Mouse (Mus musculus) right cerebral cortex, postnatal 10 days (tissue): Measurements from ENCODE around the gene Fstl4.

Source experiments
- DNase-seq, 2 experiments: peaks; one replicate each; pipeline ENCODE4 v3.0.0; 2021; ENCODE audit warnings: low spot score in 2 of 2

The Fstl4 gene

DNA sequence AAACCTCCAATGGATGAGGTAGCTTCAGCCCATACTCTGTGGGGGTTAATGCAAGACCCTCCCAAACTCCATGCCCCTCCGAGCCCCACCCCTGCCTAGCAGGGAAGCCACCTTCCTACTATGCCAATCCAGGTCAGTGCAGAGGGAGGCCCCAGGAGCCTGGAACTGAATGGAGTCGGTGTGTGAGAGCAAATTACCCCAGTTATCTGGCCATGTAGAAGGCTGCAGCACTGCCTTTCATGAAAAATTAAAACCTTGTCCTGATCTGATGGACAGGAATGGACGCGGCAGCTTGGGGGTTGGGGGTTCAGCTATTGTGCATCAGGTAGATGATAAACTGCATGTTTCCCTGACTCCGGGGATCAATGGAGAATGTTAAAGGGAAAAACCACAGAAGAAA, 139.7 kb downstream of the Fstl4 start:
- no peak for DNase-seq

DNA sequence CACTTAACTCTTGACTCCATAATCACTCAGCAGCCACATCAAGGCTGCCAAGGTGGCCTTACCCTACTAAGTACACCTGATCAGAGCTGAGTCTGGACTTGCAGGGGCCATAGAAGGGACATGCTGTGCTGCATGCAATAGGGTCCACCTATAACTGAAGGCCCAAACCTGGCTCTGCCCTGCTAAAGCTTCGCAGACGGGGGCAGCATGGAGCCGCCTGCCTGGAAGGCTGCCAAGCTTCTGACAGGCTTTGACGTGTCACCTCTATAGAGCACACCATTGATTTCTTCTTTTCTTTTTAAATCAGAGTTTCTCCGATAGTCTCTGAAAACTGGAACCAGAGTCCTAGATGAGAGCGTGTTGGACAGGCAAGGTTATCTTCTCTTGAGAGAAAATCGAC, 146.4 kb downstream of the Fstl4 start:
- peak in 1 of 2 experiments; percentile 43 for DNase-seq

DNA sequence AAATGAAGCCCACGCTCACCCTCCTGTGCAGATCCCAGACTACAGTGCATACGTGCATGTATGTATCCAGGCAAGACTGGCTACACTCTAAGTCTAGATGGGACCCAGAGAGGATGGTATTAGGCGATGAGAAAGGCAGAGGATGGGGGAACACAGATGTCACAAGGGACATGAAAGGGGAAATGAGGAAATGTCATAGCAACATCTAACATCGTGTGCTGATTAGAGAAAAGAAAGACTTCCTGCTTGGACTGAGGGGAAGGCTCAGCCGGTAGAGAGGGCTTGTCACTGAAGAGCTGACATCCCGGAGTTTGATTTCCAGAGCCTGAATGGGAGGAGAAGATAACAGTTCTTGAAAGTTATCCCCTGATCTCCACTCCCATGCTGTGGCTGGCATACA, 150.0 kb downstream of the Fstl4 start:
- DNase-seq, result no peak

DNA sequence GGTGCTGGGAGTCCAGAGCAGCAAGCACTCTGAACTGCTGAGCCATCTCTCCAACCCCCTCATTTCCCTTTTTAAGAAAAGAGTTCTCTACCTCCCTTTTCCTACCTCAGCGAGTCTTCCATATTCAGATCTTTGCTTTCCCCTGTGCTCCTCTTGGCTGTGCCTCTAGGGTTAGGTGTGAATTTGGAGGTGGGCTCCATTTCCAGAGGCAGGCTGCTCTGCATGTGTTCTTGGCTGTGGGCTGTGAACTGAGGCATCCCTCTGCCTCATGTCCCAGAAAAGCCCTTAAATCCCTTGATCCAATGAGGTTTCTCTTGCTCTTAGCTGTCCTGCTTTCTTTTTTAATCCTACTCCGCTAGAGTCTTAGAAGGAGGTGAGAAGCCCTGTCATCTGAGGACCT, 151.2 kb downstream of the Fstl4 start:
- no peak for DNase-seq

DNA sequence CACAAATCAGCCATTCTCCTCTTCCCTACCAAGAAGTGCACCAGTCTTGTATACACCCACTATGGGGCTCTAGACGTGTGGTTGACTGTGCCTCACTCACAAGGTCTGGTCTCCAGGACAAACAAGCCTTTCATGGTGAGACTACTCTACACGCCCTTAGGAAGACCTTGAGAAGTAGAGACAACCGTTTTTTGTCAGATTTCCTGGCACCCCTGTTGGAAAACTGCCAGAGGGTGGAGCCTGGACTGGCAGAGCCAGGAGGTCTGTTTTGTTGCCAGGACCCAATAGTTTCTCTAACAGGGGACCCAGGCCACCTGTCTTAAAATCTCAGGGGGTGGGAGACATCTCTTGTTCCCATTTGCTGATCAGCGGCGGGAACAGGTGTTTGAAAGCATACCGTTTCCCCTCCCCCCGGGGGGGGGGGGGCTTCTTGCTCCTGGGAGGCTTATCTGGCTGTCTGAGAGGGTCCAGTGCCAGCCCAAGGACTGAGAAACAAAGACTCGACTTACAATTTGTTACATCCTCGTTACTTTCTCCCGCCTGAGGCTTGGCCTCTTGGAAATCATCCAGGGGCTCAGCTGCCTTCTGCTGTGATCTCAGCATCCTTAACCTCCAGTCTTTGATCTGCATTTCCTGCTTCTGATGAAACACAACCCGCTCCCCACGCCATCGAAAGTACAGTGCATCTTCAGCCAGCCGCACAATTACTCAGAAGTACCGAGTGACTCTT, 155.0 kb downstream of the Fstl4 start:
- DNase-seq, result peak; percentile 46 to 52

DNA sequence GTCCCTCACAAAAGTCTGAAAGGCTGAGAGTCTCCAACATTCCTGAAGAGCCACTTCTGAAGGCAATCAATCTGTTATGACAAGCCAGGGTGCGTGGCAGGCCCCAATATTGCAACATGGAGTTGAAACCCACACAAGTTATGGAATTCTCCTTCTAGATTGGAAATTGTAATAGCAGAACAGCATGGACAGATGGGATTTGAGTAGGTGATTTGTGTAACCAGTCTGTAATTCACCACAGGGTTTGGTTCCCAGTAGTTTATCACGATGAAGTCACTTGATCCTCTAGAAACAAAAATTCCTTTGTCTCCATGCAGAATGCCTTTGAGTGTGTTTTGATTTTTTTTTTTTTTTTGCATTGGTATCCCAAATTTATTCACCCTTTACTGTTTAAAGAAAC, 159.8 kb downstream of the Fstl4 start:
- no peak for DNase-seq

DNA sequence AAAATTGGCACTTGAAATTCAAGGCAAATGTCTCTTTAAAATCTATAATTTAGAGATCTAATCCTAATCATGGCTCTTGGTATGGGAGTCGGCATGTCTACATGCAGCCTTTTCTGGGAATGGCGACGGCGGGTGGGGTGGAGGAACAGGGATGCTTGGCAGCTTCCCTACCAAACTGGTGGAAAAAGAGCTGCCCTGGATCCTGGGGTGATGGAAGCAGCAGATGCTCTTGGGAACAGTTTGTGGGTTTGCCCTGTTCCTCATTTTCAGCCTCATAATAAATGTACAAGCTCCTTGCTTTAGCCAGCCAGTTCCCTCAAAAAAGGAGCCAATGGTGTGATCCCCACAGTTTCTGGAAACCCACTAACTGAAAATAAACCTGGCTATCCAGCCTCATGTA, 163.9 kb downstream of the Fstl4 start:
- DNase-seq, result no peak

DNA sequence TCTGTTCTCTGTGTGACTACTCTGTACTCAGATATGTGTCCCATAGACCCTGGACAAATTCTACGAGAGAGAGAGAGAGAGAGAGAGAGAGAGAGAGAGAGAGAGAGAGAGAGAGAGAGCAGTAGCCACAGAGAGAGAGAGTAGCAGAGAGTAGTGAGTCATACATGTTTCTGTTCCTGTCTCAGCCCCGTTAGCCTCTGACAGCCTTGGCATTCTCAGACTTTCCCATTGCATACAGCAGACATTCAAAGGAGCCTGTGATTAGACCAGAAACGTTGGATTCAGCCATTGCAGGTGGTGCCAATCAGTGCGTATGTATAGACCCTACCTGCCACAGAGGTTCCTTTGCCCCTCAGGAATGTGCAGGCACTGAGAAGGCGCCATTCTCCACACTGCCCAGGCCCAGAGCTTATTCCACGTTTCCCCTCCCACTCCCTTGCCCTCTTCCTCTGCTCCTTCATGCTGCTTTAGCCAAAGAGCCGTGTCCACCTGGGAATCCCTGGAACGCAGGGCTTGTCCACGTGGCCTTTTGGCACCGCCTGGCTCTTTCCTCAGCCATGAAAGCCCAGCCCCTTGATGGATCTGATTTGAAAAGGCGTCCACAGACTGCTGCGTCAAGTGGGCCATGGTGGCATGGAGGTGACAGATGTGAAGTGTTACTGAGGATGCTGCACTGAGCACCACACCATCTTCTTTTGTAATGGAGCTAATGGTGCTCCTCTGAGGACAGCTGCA, 175.1 kb downstream of the Fstl4 start:
- DNase-seq, result no peak

DNA sequence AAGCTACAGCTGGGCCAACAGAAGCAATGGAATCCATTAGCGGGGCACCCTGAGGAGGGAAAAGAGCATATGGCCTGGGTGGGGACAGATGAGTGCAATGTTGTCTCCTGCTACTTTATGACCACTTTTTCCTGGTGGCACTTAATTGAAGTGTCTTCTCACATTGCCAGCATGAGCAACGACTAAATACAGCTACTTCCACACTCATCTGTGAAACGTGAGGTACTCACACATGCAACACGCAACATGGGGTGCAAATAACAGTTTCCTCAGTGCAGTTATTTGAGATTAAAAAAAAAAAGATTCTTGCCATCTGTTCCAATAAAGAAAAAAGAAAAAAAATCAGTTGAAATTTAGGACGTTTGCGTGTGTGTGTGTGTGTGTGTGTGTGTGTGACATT, 178.5 kb downstream of the Fstl4 start:
- peak in 1 of 2 experiments; percentile 29 for DNase-seq

DNA sequence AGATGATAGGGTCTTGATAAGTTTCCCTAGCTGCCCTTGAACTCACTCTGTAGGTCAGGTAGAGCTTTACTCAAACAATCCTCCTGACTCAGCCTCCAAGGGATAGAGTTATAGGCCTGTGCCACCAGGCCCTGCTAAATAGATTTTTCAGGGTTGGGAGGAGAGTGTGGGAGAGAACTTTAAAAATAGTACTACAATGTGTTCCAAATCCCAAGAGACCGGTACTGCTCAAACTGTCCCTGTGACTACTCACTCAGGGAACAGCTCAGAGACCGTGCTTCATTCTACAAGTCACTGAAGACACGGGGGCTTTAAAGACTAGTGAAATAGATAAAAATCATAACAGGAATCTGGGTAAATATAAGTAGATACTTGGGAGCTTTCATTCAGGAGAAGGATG, 190.6 kb downstream of the Fstl4 start:
- no peak for DNase-seq

DNA sequence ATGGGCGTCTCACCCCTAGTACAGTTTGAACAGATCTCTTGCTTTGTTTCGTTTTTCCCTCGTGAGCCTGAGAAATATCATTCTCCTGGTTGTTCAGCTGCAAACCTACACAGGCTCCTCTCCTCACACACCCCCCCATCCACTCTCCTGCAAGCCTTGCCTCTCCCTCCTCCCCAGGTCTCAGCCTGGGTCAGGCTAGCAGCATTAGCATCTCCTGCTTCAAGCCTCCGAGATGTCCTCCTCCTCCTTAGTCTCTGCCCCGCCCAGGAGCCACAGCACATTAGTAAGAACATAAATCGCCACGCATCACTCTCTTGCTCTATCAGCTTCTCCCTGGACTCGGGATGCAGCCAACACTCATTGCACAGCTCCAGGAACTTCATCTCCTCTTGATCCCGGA, 204.4 kb downstream of the Fstl4 start:
- no peak for DNase-seq

DNA sequence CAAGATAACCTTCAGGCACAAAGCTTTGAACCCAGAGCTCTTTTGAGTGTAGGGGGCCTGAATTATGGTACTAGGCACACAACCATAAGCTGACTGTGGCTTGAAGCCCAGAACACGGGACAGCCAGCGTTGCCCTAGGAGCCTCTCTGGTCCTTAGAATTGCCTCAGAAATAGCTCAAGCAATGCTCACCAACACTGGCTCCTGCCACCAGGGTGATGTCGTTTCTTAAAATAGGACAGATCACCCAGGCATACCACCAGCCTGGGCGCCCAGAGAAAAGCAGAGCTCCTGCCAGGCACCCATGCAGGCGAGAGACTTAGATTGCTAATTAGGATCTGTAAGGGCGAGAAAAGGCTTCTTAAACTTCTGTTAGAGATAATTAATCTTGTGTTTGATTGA, 206.0 kb downstream of the Fstl4 start:
- no peak for DNase-seq

DNA sequence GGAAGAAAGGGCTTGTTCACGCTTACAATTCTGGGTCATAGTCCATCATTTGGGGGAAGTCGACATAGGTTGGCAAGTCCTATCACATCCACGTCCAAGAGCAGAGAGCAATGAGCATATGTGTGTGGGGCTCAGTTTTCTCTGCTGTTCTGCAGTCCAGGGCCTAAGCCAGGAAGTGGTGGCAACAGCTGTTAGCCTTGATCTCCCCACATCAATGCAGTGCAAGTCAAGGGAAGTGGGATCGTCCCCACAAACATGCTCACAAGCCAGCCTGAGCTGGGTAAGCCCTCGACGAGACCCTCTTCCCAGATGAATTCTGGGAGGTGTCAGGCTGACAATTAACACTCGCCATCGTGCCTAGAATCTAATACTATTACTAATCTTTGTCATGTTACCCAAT, 222.6 kb downstream of the Fstl4 start:
- no peak for DNase-seq

DNA sequence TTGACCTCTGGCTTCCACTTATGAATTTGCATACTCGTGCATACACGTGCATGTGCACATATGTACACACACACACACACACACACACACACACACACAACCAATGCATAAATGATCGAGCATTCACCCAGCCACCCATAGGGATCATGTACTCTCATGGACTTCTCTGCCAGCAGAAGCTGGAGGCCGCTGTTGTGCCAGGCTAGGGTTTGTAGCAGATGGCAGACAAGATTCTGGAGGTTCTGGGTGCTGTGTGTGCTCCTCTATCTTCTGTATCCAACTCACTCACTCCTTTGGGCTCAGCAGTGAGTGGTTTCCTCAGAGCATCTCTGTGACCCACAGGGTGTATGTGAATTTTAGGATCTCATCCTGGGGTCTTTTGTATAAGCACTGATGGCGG, 230.3 kb downstream of the Fstl4 start:
- no peak for DNase-seq

DNA sequence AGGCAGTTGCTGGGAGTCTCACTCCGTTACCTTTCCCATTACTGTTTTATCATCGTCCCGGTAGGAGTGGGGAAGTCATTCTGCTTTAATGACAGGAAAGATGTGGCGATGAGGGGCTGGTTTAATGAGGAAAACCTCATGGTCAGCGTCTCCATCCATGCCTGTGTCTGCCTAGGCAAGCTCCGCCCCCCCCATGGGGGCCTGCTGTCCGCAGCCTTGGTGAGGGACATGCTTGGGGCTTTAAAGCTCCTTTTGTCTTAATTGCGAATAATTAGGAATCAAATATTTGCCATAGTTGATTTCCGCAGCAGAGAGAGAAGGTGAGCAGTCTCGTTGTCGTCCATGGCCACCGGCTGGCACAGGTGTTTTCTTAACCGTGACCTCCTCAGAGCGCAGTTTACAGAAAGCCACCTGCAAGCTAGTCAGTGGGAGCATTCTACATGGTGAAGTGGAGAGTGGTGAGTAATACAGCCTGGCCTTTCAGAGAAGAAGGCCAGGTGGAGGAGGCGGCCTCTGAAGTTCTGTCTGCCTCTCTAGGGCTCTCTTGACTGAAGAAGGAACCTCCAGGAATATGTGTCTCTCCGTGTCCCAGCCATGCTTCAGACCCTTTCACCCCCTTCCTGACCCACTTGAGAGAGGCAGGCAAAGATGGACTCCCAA, 232.1 kb downstream of the Fstl4 start:
- DNase-seq, result no peak

DNA sequence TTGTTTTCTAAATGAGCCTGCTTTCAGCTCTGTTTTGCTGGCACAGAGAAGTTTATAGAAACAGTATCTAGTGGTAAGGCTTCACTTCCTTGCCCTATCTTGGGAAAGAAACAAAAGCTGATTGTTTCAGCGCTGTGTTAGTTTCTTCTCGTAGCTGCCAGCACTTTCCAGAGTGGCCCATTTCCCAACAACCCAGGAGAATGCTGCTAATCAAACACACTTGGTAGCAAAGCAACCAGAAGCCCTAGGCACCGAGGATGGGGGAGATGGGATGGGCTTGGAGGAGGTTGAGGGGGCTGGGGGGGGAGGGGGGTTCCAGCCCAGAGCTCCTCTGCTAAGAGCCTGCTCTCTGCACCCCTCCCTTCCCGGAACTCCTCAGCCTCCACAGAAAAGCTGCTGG, 233.0 kb downstream of the Fstl4 start:
- DNase-seq, result no peak

DNA sequence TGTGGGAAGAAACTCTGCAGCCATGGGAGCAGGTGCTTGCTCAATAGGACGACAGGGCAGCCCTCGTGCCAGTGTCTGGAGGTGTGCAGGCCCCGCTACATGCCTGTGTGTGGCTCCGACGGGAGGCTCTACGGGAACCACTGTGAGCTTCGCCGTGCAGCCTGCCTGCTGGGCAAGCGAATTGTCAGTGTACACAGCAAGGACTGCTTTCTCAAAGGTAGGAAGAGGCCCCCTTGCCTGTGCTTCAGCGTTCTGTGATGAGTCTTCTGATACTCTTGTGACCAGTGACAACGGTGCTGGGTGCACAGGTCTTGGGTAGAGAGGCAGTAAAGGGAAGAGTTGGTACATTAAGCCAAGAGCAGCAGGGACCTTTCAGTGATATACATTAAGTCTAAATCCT, 235.8 kb downstream of the Fstl4 start:
- no peak for DNase-seq

DNA sequence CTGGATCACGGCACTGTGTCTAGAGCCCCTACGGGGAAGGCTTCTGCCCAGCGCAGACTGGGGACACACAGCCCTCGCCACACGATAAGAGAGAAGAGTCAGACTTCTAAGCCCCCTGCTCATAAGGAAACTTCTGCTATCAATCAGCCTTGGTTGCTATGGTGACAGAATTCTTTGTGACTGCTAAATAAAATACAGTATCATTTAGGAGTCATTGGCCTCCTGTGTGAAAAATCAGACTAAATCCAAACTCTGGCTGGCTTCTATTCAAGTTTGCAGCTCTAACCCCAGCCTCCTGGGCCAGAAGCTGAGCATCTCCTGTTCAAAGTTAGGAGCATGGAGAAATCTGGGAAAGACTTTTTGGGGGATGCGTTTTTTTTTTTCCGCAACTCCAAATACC, 238.9 kb downstream of the Fstl4 start:
- no peak for DNase-seq

DNA sequence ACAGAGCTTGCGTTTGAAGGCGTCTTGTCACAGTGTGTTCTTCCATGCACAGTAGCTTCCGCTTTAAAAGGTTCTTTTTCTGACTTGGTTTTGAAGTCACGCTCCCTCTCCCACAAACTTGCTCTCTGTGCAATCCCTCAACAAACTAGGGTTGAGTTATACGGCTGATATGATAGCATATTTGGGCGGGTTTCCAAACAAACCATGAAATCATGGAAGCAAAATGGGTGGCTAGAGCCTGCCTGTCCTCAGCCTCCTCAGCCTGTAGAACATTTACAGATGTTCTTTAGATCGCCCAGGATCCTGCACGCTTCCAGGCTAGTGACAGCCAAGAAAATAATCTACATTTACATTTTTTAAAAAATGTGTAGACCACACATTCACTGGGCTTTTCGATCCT, 239.4 kb downstream of the Fstl4 start:
- DNase-seq, result peak in 1 of 2 experiments; percentile 7

DNA sequence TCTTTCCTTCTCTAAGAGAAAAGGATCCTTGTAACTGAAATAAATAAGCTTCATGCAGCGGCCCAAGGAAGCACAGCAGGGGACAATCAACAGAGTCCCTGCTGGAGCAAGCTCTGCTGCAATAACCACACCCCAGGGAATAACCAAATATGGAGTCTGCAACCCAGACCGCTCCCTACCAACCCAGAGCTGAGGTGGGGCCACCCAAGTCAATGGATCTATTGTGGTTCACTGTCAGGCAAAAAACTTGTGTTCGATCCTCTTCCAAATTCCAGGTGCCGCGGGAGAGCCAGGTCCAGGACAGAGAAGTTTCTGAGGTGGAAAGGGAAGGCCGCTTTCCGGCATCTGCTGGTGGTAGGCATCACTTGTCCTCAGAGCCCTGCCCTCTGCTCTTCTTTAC, 245.2 kb downstream of the Fstl4 start:
- DNase-seq, result no peak

DNA sequence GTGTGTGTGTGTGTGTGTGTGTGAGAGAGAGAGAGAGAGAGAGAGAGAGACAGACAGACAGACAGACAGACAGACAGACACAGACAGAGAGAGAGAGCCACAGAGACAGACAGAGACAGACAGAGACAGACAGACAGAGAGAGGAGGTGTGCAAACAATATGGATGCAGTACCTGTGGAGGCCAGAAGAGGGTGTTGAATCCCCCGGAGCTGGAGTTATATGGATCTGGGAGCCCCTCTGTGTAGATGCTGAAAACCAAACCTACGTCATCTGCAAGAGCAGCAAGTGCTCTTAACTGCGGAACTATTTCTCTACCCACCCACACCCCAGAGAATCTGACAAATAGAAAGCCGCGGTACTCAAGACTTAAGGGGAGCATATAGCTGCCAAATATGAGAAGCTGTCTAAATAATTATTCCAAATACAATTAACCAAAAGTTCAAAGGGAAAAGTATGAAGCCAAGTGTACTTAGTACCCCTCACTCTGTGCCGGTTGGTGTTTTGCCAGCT, 247.6 kb downstream of the Fstl4 start:
- DNase-seq, result no peak

DNA sequence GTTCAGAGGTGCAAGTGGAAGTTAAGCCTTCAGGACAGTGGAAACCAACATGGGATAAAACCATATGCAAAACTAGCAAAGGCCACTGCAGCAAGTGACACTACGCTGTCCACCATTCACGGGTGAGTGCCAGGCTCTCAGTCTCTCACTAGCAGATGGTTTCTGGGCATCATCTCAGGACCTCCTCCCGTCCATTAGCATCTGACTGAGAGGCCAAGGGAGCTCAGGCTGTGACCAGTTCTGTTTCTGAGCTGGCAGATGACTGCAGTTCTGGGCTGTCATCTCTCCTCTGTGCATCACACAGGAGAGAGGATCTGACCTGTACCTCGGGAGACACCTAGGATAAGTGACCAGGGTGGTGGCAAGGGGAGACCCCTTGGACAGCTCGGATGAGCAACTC, 249.5 kb downstream of the Fstl4 start:
- no peak for DNase-seq
